Mouse (Mus musculus) stomach, postnatal 0 days (tissue): ENCODE measurements at regions not wholly inside any gene's neighbourhood (a gene's known extent, or its start where the extent isn't known, plus 50 kb on each side); places are given as distances from the start of the nearest gene placed in this dataset.

ENCODE experiments used
- ATAC-seq: fragments of 200-750 bp; cut with Nextera tagmentation; 2 replicates; pipeline ENCODE4 v1.8.0; 2017; ENCODE audit not compliant: low FRiP score, low TSS enrichment
- DNase-seq: peaks from one replicate; pipeline ENCODE4 v3.0.0-alpha.2; 2016; ENCODE audit warnings: low spot score
- H3K27ac ChIP-seq: fragments of 300-500 bp; sonication (generic); replicated peaks from 2 replicates; pipeline ENCODE4 v1.5.1; 2014; ENCODE audit warnings: mild to moderate bottlenecking, control low read depth
- H3K27me3 ChIP-seq: fragments of 300-500 bp; sonication (generic); 2 replicates; pipeline ENCODE4 v1.6.1; 2014; ENCODE audit warnings: low read length; ENCODE audit not compliant: control insufficient read depth, insufficient read depth
- H3K36me3 ChIP-seq: fragments of 300-500 bp; sonication (generic); 2 replicates; pipeline ENCODE4 v1.6.1; 2014; ENCODE audit warnings: low read length, mixed read lengths; ENCODE audit not compliant: control insufficient read depth, insufficient read depth
- H3K4me1 ChIP-seq: fragments of 300-500 bp; sonication (generic); replicated peaks from 2 replicates; pipeline ENCODE4 v1.6.1; 2014; ENCODE audit warnings: antibody characterized with exemption; ENCODE audit not compliant: control insufficient read depth, insufficient read depth
- H3K4me2 ChIP-seq: fragments of 300-500 bp; sonication (generic); replicated peaks from 2 replicates; pipeline ENCODE4 v1.6.1; 2014; ENCODE audit warnings: low read depth, mild to moderate bottlenecking, control low read depth, moderate library complexity
- H3K4me3 ChIP-seq: fragments of 300-500 bp; sonication (generic); 2 replicates; pipeline ENCODE4 v1.5.1; 2014; ENCODE audit warnings: low read depth, low read length, control low read depth
- H3K9ac ChIP-seq: fragments of 300-500 bp; sonication (generic); 2 replicates; pipeline ENCODE4 v1.6.1; 2014; ENCODE audit warnings: mild to moderate bottlenecking, low read length, control low read depth, mixed read lengths
- H3K9me3 ChIP-seq: fragments of 300-500 bp; sonication (generic); 2 replicates; pipeline ENCODE4 v1.6.1; 2016; ENCODE audit warnings: low read length; ENCODE audit not compliant: control insufficient read depth
- CTCF ChIP-seq: IDR thresholded peaks from 2 replicates; pipeline ENCODE4 v1.5.1; 2016; ENCODE audit warnings: antibody characterized with exemption, low read depth, mild to moderate bottlenecking, moderate library complexity
- EP300 ChIP-seq: optimal IDR thresholded peaks from 2 replicates; pipeline ENCODE3; 2016; ENCODE audit warnings: antibody characterized with exemption
- WGBS: fragments of 180-500 bp; shearing (Covaris S2); extraction: QIAGEN DNeasy Blood & Tissue Kit; methylation state at CpG from one replicate; pipeline ENCODE4 v1.1.7; 2014; 5-methylcytosine and 5-hydroxymethylcytosine counted together

- H3K27ac ChIP-seq = no peak overlapping the region
- no peaks in the 10 kb centered on the region for H3K36me3 ChIP-seq
- DNase-seq (no peak), ATAC-seq (no peak)
- no peak overlapping the region for H3K4me3 ChIP-seq
- H3K27me3 ChIP-seq = no peaks in the 10 kb centered on the region
- WGBS = 58% methylated on average over 2 of the region's 2 CpGs
- no peaks in the 10 kb centered on the region for H3K9me3 ChIP-seq
- H3K4me2 ChIP-seq = no peak overlapping the region
- no peak overlapping the region for H3K9ac ChIP-seq
- TF ChIP-seq EP300 = no peak
- no peak for TF ChIP-seq CTCF
- no peaks in the 10 kb centered on the region for H3K4me1 ChIP-seq
Observed at GRCm38 (mm10) chr3:103465948-103466347, 109.1 kb upstream of the Syt6 start.

- Histone ChIP-seq H3K27me3 (no peaks in the 10 kb centered on the region), H3K9ac (no peak overlapping the region), H3K27ac (no peak overlapping the region), H3K36me3 (no peaks in the 10 kb centered on the region), H3K4me2 (no peak overlapping the region), H3K4me3 (no peak overlapping the region), H3K9me3 (no peaks in the 10 kb centered on the region), H3K4me1 (no peaks in the 10 kb centered on the region)
- TF ChIP-seq CTCF (no peak), EP300 (no peak)
- 80% methylated on average over 15 of the region's 15 CpGs for WGBS
- ATAC-seq (no peak), DNase-seq (no peak)
Observed at GRCm38 (mm10) chr3:103470586-103471400, 104.2 kb upstream of the Syt6 start.

GRCm38 (mm10) chr3:103472598-103472997 is 102.4 kb upstream of the Syt6 start:
- H3K27me3 ChIP-seq = no peaks in the 10 kb centered on the region
- H3K9ac ChIP-seq = no peak overlapping the region
- H3K4me1 ChIP-seq = no peaks in the 10 kb centered on the region
- H3K27ac ChIP-seq = no peak overlapping the region; the same call in 1 of the 2 replicates
- H3K4me2 ChIP-seq = no peak overlapping the region
- DNase-seq (no peak), ATAC-seq (no peak)
- no peak overlapping the region for H3K4me3 ChIP-seq
- H3K36me3 ChIP-seq = no peaks in the 10 kb centered on the region
- H3K9me3 ChIP-seq = no peaks in the 10 kb centered on the region
- WGBS = 69% methylated on average over 10 of the region's 10 CpGs
- TF ChIP-seq CTCF = no peak
- no peak for TF ChIP-seq EP300

GRCm38 (mm10) chr3:103473336-103473735 is 101.7 kb upstream of the Syt6 start:
- H3K9ac ChIP-seq = no peak overlapping the region
- no peak for DNase-seq
- no peaks in the 10 kb centered on the region for H3K4me1 ChIP-seq
- no peaks in the 10 kb centered on the region for H3K27me3 ChIP-seq
- no peaks in the 10 kb centered on the region for H3K36me3 ChIP-seq
- ATAC-seq = no peak
- no peak overlapping the region for H3K27ac ChIP-seq
- H3K4me3 ChIP-seq = no peak overlapping the region
- TF ChIP-seq EP300 (no peak), CTCF (no peak)
- 45% methylated on average over 2 of the region's 2 CpGs for WGBS
- no peaks in the 10 kb centered on the region for H3K9me3 ChIP-seq
- H3K4me2 ChIP-seq = no peak overlapping the region

- Histone ChIP-seq H3K9me3 (no peaks in the 10 kb centered on the region), H3K27me3 (no peaks in the 10 kb centered on the region), H3K9ac (no peak overlapping the region), H3K4me2 (no peak overlapping the region), H3K27ac (no peak overlapping the region), H3K36me3 (no peaks in the 10 kb centered on the region), H3K4me1 (no peaks in the 10 kb centered on the region), H3K4me3 (no peak overlapping the region)
- TF ChIP-seq CTCF (no peak), EP300 (no peak)
- WGBS = 61% methylated on average over 2 of the region's 2 CpGs
- ATAC-seq (no peak), DNase-seq (no peak)
Observed at GRCm38 (mm10) chr3:103479845-103480543, 95.0 kb upstream of the Syt6 start.

- no peak for ATAC-seq
- Histone ChIP-seq H3K4me1 (no peaks in the 10 kb centered on the region), H3K4me2 (no peak overlapping the region), H3K27ac (no peak overlapping the region), H3K9ac (no peak overlapping the region), H3K4me3 (no peak overlapping the region), H3K27me3 (no peaks in the 10 kb centered on the region), H3K36me3 (no peaks in the 10 kb centered on the region), H3K9me3 (no peaks in the 10 kb centered on the region)
- whole genome bisulfite sequencing = 66% methylated on average over 7 of the region's 7 CpGs
- no peak for DNase-seq
- no peak for TF ChIP-seq CTCF
- no peak for TF ChIP-seq EP300
Observed at GRCm38 (mm10) chr3:103480676-103481075, 94.4 kb upstream of the Syt6 start.
